Mouse (Mus musculus) adrenal gland, adult 10 weeks (tissue): ENCODE data around the gene Irgm2. TPM values are rescaled to one million over a fixed set of nuclear protein-coding genes. Genes with fewer than 3 reads are reported as not detected.

Experiments
- polyA plus RNA-seq: library from polyadenylated mRNA; stranded (reverse); fragments of 350-450 nt; fragmentation: Illumina TruSeq; extraction: RNeasy Lipid Tissue Mini Kit (QIAGEN cat#74804); gene quantifications from one replicate; pipeline ENCODE4 v1.2.3, GENCODE M21; 2014; ENCODE audit warnings: low read depth, low replicate concordance

Gene Irgm2
- 44.4 TPM for polyA plus RNA-seq

DNA sequence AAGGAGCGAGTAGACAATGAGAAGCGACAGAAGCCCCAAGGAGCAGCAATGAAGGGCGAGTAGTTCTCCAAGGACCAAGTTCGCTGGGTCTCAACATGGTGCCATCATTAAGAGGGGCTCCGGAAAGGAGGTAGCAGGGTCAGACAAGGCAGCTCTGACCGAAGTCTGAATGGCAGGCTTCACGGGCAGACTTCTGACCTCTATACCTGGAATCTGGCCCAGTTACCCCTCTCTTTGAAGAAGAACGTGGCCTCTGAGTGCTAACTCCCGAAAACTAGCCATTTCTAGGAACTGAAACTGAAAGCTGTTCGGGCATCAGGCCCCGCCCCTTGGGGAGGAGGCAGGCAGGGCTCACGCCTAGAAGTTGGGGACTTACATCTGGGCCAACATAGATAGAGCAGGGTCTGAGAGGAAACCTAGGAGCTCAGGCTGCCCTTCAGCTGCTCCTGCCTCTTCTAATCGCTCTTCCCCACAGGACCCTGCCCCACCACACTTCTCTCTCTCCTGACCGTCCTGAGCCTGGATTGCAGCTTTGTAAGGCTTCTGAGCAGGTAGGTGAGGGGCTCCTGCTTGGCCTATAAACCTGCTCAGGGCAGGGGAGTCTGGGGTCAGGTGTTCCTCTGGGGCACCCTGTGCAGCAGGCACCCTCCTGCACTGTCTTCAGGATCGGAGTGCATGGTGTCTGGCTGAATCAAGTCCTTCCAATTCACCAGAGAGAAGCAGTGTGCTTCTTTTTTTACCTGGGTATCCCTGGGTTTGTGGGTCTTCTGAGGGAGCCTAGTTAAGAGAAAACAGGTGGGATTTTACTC is at the start of gene Irgm2, which contains the start of gene Igtp:
TSS of gene Irgm2 (plus strand) at position 390 of the 809 bp plus-strand sequence.
TSS of gene Igtp (plus strand) at position 328 of the 809 bp plus-strand sequence.

DNA sequence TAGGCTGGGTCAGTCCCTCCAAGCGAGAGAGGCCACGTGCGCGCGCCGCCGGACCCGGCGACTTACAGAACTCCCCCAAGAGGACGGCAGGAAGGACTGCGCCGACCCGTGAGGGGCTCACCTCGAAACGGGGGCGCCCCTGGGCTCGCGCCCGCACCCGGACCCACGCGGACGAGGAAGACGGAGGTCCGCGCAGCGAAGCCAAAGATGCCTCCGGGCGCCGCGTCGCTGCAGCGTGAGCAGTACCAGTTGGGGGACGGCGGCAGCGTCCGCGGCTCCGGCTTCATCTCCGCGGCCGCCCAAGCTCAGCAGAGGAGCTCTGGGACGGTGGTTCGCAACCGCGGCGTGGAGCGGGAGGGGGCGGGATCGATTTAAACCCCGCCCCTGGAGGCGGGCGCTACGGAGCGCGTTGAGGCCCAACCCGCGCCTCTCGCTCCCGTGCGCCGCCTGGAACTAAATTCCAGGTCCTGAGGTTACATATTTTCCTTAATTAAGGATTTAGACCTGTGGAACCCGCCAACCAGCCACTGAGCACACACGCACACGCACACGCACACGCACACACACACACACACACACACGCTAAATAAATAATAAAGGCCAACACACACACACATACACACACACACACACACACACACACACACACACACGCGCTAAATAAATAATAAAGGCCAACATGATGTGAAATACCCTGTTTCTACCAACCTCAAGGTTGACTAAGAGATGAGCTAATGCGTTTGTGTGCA is 31.1 kb upstream of the Irgm2 start, which contains the start of gene Gemin5:
TSS of gene Gemin5 (minus strand) at position 373 of the 749 bp plus-strand sequence.

GRCm38 (mm10) chr11:58171459-58172091 is 27.8 kb upstream of the Irgm2 start, which contains the start of gene Mrpl22:
Gene Mrpl22, plus strand, starts transcription at chr11:58171661.

Other genes with a start within 250 kb of the Irgm2 start
- gene Larp1, start 190.6 kb upstream of the Irgm2 start, polyA plus RNA-seq: 33.1 TPM
- not detected for gene Gm12248, start 106.5 kb upstream of the Irgm2 start, polyA plus RNA-seq
- 37.1 TPM for gene Cnot8, start 95.5 kb upstream of the Irgm2 start, polyA plus RNA-seq
- 7.3 TPM for gene Gemin5, start 31.1 kb upstream of the Irgm2 start, polyA plus RNA-seq
- 44.5 TPM for gene Mrpl22, start 28.0 kb upstream of the Irgm2 start, polyA plus RNA-seq
- 30.2 TPM for gene Igtp, start 62 bp upstream of the Irgm2 start, polyA plus RNA-seq
- not detected for gene 4930438A08Rik, start 75.2 kb downstream of the Irgm2 start, polyA plus RNA-seq
- 0.82 TPM for gene Zfp692, start 107.5 kb downstream of the Irgm2 start, polyA plus RNA-seq
- gene Zfp672, start 130.7 kb downstream of the Irgm2 start, polyA plus RNA-seq: 70.4 TPM
- gene Sh3bp5l, start 131.1 kb downstream of the Irgm2 start, polyA plus RNA-seq: 0.87 TPM
- gene Lypd8, start 179.4 kb downstream of the Irgm2 start, polyA plus RNA-seq: not detected
- gene 1810065E05Rik, start 221.5 kb downstream of the Irgm2 start, polyA plus RNA-seq: not detected
- gene Gm12253, start 232.9 kb downstream of the Irgm2 start, polyA plus RNA-seq: not detected